Mouse (Mus musculus): ENCODE results near the gene Wipi1.

GRCm38 (mm10) chr11:109627648-109628047 lies 15.9 kb upstream of the Wipi1 start:
- TF ChIP-seq CTCF (IDR thresholded peaks at IDR 0.05; ENCODE audit: borderline replicate concordance, control insufficient read depth, extremely low read depth, insufficient read depth, low read length, poor library complexity): no peak
- TF ChIP-seq POLR2A (IDR thresholded peaks at IDR 0.05; ENCODE audit: control insufficient read depth, extremely low read depth, insufficient read depth, low read length, poor library complexity): no peak
